Comparison of ENCODE assay signal across 10 mouse cellular contexts in the genomic region with DNA sequence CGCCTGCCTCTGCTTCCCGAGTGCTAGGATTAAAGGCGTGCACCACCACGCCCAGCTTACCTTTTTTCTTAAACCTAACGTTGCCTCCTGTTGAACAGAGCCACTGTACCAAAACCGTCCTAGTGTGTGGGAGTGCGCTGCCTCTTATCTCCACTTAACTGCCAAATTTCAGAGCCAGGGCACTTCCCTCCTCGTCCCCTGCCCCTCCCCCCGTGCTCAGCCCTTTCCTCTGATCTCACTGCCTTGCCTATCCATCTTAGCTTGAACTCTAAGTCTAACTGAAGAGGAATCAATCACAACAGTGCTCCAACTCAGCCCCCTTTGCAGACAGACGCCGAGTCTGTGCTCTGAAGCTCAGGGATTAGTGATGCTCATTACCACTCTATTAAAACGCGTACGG. TPM values are rescaled to one million over a fixed set of nuclear protein-coding genes. Genes with fewer than 3 reads are reported as not detected.
DNase-seq lines count a peak whose midpoint lies in the region; ATAC-seq and TF ChIP-seq lines count a peak whose summit lies in the region.
"Had no signal": no experiment of that assay in that cellular context is flagged by ENCODE, and none has a peak within 500 bp of the region (broad histone marks: within the 10 kb centered on the region; RNA-seq: fewer than 3 reads in every experiment).

No protein-coding gene starts in this region.

- ATAC-seq in stomach, embryonic 15.5 days (ENCODE audit: insufficient read depth, low FRiP score, low read depth): 0 out of 2 replicates have a peak, but pooled peaks have one; percentile 8
- no peak for ATAC-seq in stomach, postnatal 0 days (ENCODE audit: low FRiP score, low TSS enrichment)
- peak; percentile 84 for ATAC-seq in liver, embryonic 13.5 days (ENCODE audit: low read depth)
- ATAC-seq: forebrain, embryonic 13.5 days had no signal

- WGBS in stomach, embryonic 15.5 days: 40% methylated on average over 14 of the region's 14 CpGs
- 58% methylated on average over 14 of the region's 14 CpGs for WGBS in stomach, postnatal 0 days
- 17% methylated on average over 14 of the region's 14 CpGs for WGBS in liver, embryonic 13.5 days (ENCODE audit: insufficient replicate concordance)

- H3K9ac ChIP-seq in stomach, embryonic 15.5 days: no peak overlapping the region
- H3K9ac ChIP-seq in stomach, postnatal 0 days (ENCODE audit: low read length): no peak overlapping the region
- H3K9ac ChIP-seq in liver, embryonic 13.5 days: no peak overlapping the region
- H3K9ac ChIP-seq: forebrain, embryonic 13.5 days had no signal

- no peak overlapping the region for H3K27ac ChIP-seq in stomach, embryonic 15.5 days
- H3K27ac ChIP-seq in stomach, postnatal 0 days (replicated peaks): no peak overlapping the region
- H3K27ac ChIP-seq in liver, embryonic 13.5 days: peak overlapping the region; percentile 65; the same call in 1 of the 2 replicates
- H3K27ac ChIP-seq: forebrain, embryonic 13.5 days; macrophage had no signal

- no peak for TF ChIP-seq CTCF in stomach, postnatal 0 days (IDR thresholded peaks at IDR 0.05; ENCODE audit: low read depth)

- H3K27me3 ChIP-seq in stomach, embryonic 15.5 days (replicated peaks): no peaks in the 10 kb centered on the region
- no peaks in the 10 kb centered on the region for H3K27me3 ChIP-seq in stomach, postnatal 0 days (ENCODE audit: control insufficient read depth, insufficient read depth, low read length)
- H3K27me3 ChIP-seq in liver, embryonic 13.5 days: no peaks in the 10 kb centered on the region
- H3K27me3 ChIP-seq: forebrain, embryonic 13.5 days had no signal

- H3K36me3 ChIP-seq in stomach, embryonic 15.5 days: 0 out of 2 replicates have a peak, but pooled peaks cover 5% of the 10 kb centered on the region
- H3K36me3 ChIP-seq in stomach, postnatal 0 days (ENCODE audit: control insufficient read depth, insufficient read depth, low read length): peaks cover 2% of the 10 kb centered on the region; the same call in 1 of the 2 replicates
- H3K36me3 ChIP-seq in liver, embryonic 13.5 days: no peaks in the 10 kb centered on the region

- no peak overlapping the region for H3K4me3 ChIP-seq in stomach, embryonic 15.5 days (replicated peaks)
- H3K4me3 ChIP-seq in stomach, postnatal 0 days (ENCODE audit: low read depth, low read length): no peak overlapping the region
- no peak overlapping the region for H3K4me3 ChIP-seq in liver, embryonic 13.5 days (replicated peaks)
- H3K4me3 ChIP-seq: forebrain, embryonic 13.5 days had no signal

- TF ChIP-seq EP300 in stomach, postnatal 0 days (optimal IDR thresholded peaks at IDR 0.05): no peak

- H3K4me2 ChIP-seq in stomach, embryonic 15.5 days: no peak overlapping the region
- no peak overlapping the region for H3K4me2 ChIP-seq in stomach, postnatal 0 days (replicated peaks; ENCODE audit: low read depth)
- peak overlapping the region; percentile 34 for H3K4me2 ChIP-seq in liver, embryonic 13.5 days
- H3K4me2 ChIP-seq: forebrain, embryonic 13.5 days had no signal

- H3K4me1 ChIP-seq in stomach, embryonic 15.5 days: peaks cover 5% of the 10 kb centered on the region; the same call in 1 of the 2 replicates
- no peaks in the 10 kb centered on the region for H3K4me1 ChIP-seq in stomach, postnatal 0 days (replicated peaks; ENCODE audit: control insufficient read depth, insufficient read depth)
- H3K4me1 ChIP-seq in liver, embryonic 13.5 days (replicated peaks): peaks cover 56% of the 10 kb centered on the region
- H3K4me1 ChIP-seq: forebrain, embryonic 13.5 days had no signal

- peak; percentile 20 for DNase-seq in adrenal gland, adult 2 months
- no peak for DNase-seq in adrenal gland, adult 8-10 months
- no peak for DNase-seq in stomach, postnatal 0 days (ENCODE audit: low spot score)
- DNase-seq in liver, embryonic 13.5 days: peak; percentile 61
- peak; percentile 26 for DNase-seq in yolk sac, embryonic 10.5 days (ENCODE audit: low spot score)
- no peak for DNase-seq in gastrocnemius, postnatal 10 days
- no peak for DNase-seq in cerebellum, adult 11-12 months

- H3K9me3 ChIP-seq in stomach, embryonic 15.5 days: no peaks in the 10 kb centered on the region
- H3K9me3 ChIP-seq in stomach, postnatal 0 days (ENCODE audit: control insufficient read depth, low read length): no peaks in the 10 kb centered on the region
- no peaks in the 10 kb centered on the region for H3K9me3 ChIP-seq in liver, embryonic 13.5 days (replicated peaks)
- H3K9me3 ChIP-seq: forebrain, embryonic 13.5 days had no signal

RNA-seq across cellular contexts. Expression of gene Nfkb1, which starts 54.9 kb away (rescaled TPM):
- 10 to 100 TPM; 44.2 to 55.6 TPM for total RNA-seq in adrenal gland, adult 2 months (2021)
- 51.6 and 58.1 TPM in 2 replicates for polyA plus RNA-seq in adrenal gland, adult 2 months (2012; rRNA removed)
- 10 to 100 TPM; 55.7 to 60.5 (median 58.6) TPM for total RNA-seq in adrenal gland, adult 8-10 months (2022)
- polyA plus RNA-seq in stomach, embryonic 15.5 days (2015; fragmentation: Nextera tagmentation; extraction: Ambion mirVana): 24.5 and 25.9 TPM in 2 replicates
- polyA plus RNA-seq in stomach, postnatal 0 days (2015; fragmentation: Nextera tagmentation; extraction: Ambion mirVana): 13.7 and 16.7 TPM in 2 replicates
- polyA plus RNA-seq in liver, embryonic 13.5 days (2015; fragmentation: Nextera tagmentation; extraction: Ambion mirVana): 13.9 and 14.1 TPM in 2 replicates
- 10 to 100 TPM; 23.5 to 28.7 TPM for total RNA-seq in gastrocnemius, postnatal 10 days (2021)

Comparison
In these comparisons a context has a peak if more than half of its experiments do, and no peak if none do; other contexts are left out.
1. DNase-seq: peak in adrenal gland, adult 2 months (single experiment), liver, embryonic 13.5 days (single experiment) and yolk sac, embryonic 10.5 days (single experiment); none in adrenal gland, adult 8-10 months (single experiment), stomach, postnatal 0 days (single experiment), gastrocnemius, postnatal 10 days (single experiment) and cerebellum, adult 11-12 months (single experiment).